Mouse (Mus musculus) mouse trophoblast stem cell (cell line): ENCODE measurements around the gene Pcbp2.

Experiments used
- in situ Hi-C, 2 experiments: fragments of 300-500 bp; cut with MseI, MboI; formaldehyde crosslinking; loops; 2 replicates in 1 of 2; 3 replicates in 1 of 2; pipeline ENCODE4 v1.15.1; 2025

Gene Pcbp2

GRCm38 (mm10) chr15:102470183-102470604 lies at the start of gene Pcbp2:
Gene Pcbp2 (plus strand): TSS chr15:102470539.
- in situ Hi-C loops, result no loop called here

- in situ Hi-C loops, result loop anchor here in 1 of 2 experiments (5.0 kb wide), 1 partner anchor 34 kb away; no protein-coding TSS in a partner anchor
These were observed 49.4 kb upstream of the Pcbp2 start for GRCm38 (mm10) chr15:102420986-102421385.

- in situ Hi-C loops, result loop anchor here in 1 of 2 experiments (5.0 kb wide), 1 partner anchor 34 kb away; no protein-coding TSS in a partner anchor
These were observed 48.9 kb upstream of the Pcbp2 start for GRCm38 (mm10) chr15:102421437-102421836.

GRCm38 (mm10) chr15:102423602-102424240 lies 46.6 kb upstream of the Pcbp2 start:
- in situ Hi-C loops, result loop anchor here in 1 of 2 experiments (5.0 kb wide), 1 partner anchor 36 kb away; no protein-coding TSS in a partner anchor

GRCm38 (mm10) chr15:102424657-102425056 lies 45.7 kb upstream of the Pcbp2 start:
- in situ Hi-C loops, result loop anchor here in 1 of 2 experiments (5.0 kb wide), 1 partner anchor 37 kb away; no protein-coding TSS in a partner anchor

- in situ Hi-C loops, result no loop called here
These were observed 43.4 kb upstream of the Pcbp2 start for GRCm38 (mm10) chr15:102426963-102427362.

- in situ Hi-C loops, result no loop called here
These were observed 38.3 kb upstream of the Pcbp2 start for GRCm38 (mm10) chr15:102432046-102432445.

GRCm38 (mm10) chr15:102433173-102433572 lies 37.2 kb upstream of the Pcbp2 start:
- in situ Hi-C loops, result no loop called here

GRCm38 (mm10) chr15:102442490-102442889 lies 27.8 kb upstream of the Pcbp2 start:
- in situ Hi-C loops, result no loop called here

GRCm38 (mm10) chr15:102445146-102445545 lies 25.2 kb upstream of the Pcbp2 start, which contains the start of gene Amhr2:
Gene Amhr2 (plus strand): TSS chr15:102445367.
- in situ Hi-C loops, result no loop called here

GRCm38 (mm10) chr15:102446448-102446847 lies 23.9 kb upstream of the Pcbp2 start:
- in situ Hi-C loops, result no loop called here

GRCm38 (mm10) chr15:102449366-102449765 lies 21.0 kb upstream of the Pcbp2 start:
- in situ Hi-C loops, result no loop called here

- in situ Hi-C loops, result no loop called here
These were observed 19.4 kb upstream of the Pcbp2 start for GRCm38 (mm10) chr15:102450928-102451327.

- in situ Hi-C loops, result no loop called here
These were observed 18.5 kb upstream of the Pcbp2 start for GRCm38 (mm10) chr15:102451666-102452430.

GRCm38 (mm10) chr15:102455993-102456392 lies 14.3 kb upstream of the Pcbp2 start:
- in situ Hi-C loops, result no loop called here

GRCm38 (mm10) chr15:102458050-102458736 lies 12.1 kb upstream of the Pcbp2 start:
- in situ Hi-C loops, result no loop called here

- in situ Hi-C loops, result no loop called here
These were observed 11.4 kb upstream of the Pcbp2 start, which contains the start of gene Prr13 for GRCm38 (mm10) chr15:102458904-102459317. Gene Prr13 (plus strand): TSS chr15:102459028.

GRCm38 (mm10) chr15:102459381-102459780 lies 11.0 kb upstream of the Pcbp2 start:
- in situ Hi-C loops, result no loop called here

- in situ Hi-C loops, result no loop called here
These were observed 10.5 kb upstream of the Pcbp2 start for GRCm38 (mm10) chr15:102459847-102460246.

GRCm38 (mm10) chr15:102460409-102460808 lies 9.9 kb upstream of the Pcbp2 start:
- in situ Hi-C loops, result no loop called here

GRCm38 (mm10) chr15:102460971-102461370 lies 9.4 kb upstream of the Pcbp2 start:
- in situ Hi-C loops, result no loop called here
